Comparison of ENCODE assay signal across 16 mouse cellular contexts in the genomic region with DNA sequence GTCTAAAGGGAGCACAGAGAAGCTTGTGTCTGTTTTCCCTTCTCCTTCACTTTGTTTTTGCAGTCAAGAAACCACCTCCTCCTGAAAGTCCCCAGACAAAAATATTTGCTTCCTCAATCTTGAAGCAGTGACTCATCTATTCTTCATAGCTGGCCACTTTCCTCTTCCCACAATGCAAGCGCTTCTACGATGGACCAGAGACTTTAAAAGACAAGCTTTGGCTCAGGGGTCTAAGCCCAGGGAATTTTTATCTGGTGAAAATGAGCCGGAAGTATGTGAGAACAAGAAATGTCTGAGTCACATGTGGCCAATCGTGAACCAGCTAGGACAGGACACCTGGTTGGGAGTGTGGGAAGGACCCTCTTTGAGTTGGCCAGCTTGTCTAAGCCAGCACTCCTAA. TPM values are rescaled to one million over a fixed set of nuclear protein-coding genes. Genes with fewer than 3 reads are reported as not detected.
A peak's percentile ranks its signal among the peaks of the same experiment; 100 is the strongest.
DNase-seq lines count a peak whose midpoint lies in the region; ATAC-seq and TF ChIP-seq lines count a peak whose summit lies in the region.
"Had no signal": no experiment of that assay in that cellular context is flagged by ENCODE, and none has a peak within 500 bp of the region (broad histone marks: within the 10 kb centered on the region; RNA-seq: fewer than 3 reads in every experiment).

No protein-coding gene starts in this region.

- H3K27ac ChIP-seq in forebrain, embryonic 10.5 days = no peak overlapping the region
- H3K27ac ChIP-seq: hindbrain, embryonic 15.5 days; kidney, postnatal 0 days had no signal

- H3K27me3 ChIP-seq in Patski = no peaks in the 10 kb centered on the region
- no peaks in the 10 kb centered on the region for H3K27me3 ChIP-seq in forebrain, embryonic 10.5 days (ENCODE audit: poor library complexity, severe bottlenecking)
- H3K27me3 ChIP-seq: hindbrain, embryonic 15.5 days had no signal

- CTCF ChIA-PET in Patski (lab: Charles Lee) = interaction anchor here (0.8 to 2.1 kb wide), 3 partner anchors 10 to 13 kb away, joined by 3 to 7 read pairs (median 4); no protein-coding TSS in a partner anchor

- H3K9me3 ChIP-seq in forebrain, embryonic 10.5 days = no peaks in the 10 kb centered on the region
- H3K9me3 ChIP-seq: hindbrain, embryonic 15.5 days had no signal

- no peaks in the 10 kb centered on the region for H3K4me1 ChIP-seq in forebrain, embryonic 10.5 days
- H3K4me1 ChIP-seq: hindbrain, embryonic 15.5 days had no signal

- ATAC-seq in CD4-positive, CD25-positive, alpha-beta regulatory T cell, adult 4 months = peak; percentile 39
- peak; percentile 39 for ATAC-seq in Patski
- peak; percentile 85 for ATAC-seq in megakaryocyte, adult 5-6 weeks (ENCODE audit: poor library complexity, severe bottlenecking)

- no peak overlapping the region for H3K4me3 ChIP-seq in forebrain, embryonic 10.5 days
- H3K4me3 ChIP-seq: erythroblast, embryonic 14.5 days; hindbrain, embryonic 15.5 days had no signal

- DNase-seq in layer of hippocampus, adult 9-11 months = peak; percentile 14
- no peak for DNase-seq in layer of hippocampus, postnatal 25 days (ENCODE audit: extremely low spot score in 1 of 2, low spot score in 1 of 2)
- no peak for DNase-seq in Patski (ENCODE audit: low read depth, low spot score)
- DNase-seq in urinary bladder, adult 18-20 months (ENCODE audit: low spot score in 2 of 2) = no peak
- DNase-seq in forebrain, embryonic 10.5 days (ENCODE audit: extremely low spot score, low spot score) = no peak
- DNase-seq in embryo, embryonic 10 days (ENCODE audit: low spot score) = no peak
- DNase-seq: cerebellum, postnatal 25 days; lung, adult 2 months; midbrain, embryonic 14.5 days; right cerebral cortex, postnatal 14 days had no signal

- TF ChIP-seq CTCF in Patski (IDR thresholded peaks at IDR 0.05) = no peak

- POLR2A ChIA-PET in Patski (lab: Charles Lee) = no interaction called here

- 92% methylated on average over 4 of the region's 4 CpGs for WGBS in forebrain, embryonic 10.5 days

- in situ Hi-C loops in Patski (cut with MboI; ENCODE audit: low pct_unique_long_range_greater_than_20kb) = no loop called here

- H3K36me3 ChIP-seq in forebrain, embryonic 10.5 days (replicated peaks) = no peaks in the 10 kb centered on the region
- H3K36me3 ChIP-seq: hindbrain, embryonic 15.5 days had no signal

RNA-seq across cellular contexts. Expression of a gene that starts 21.5 kb away (rescaled TPM):
- total RNA-seq in layer of hippocampus, postnatal 25 days (2021) = 10 to 100 TPM; 16.1 to 20.2 TPM
- 100 to 1,000 TPM; 424 to 434 TPM for polyA plus RNA-seq in CD4-positive, CD25-positive, alpha-beta regulatory T cell, adult 4 months (2017; shearing (Covaris generic))
- 115 TPM for polyA plus RNA-seq in Patski (2021)
- total RNA-seq in megakaryocyte, adult 5-6 weeks (2015) = 314 and 331 TPM in 2 replicates
- 241 and 246 TPM in 2 replicates for total RNA-seq in megakaryocyte, adult 5-6 weeks (2017)
- polyA plus RNA-seq in forebrain, embryonic 10.5 days (2016; fragmentation: Nextera tagmentation; extraction: Ambion mirVana) = 27.7 and 30.0 TPM in 2 replicates

RNA-seq across cellular contexts. Expression of a gene that starts 51.5 kb away (rescaled TPM):
- not detected for total RNA-seq in layer of hippocampus, postnatal 25 days (2021)
- polyA plus RNA-seq in CD4-positive, CD25-positive, alpha-beta regulatory T cell, adult 4 months (2017; shearing (Covaris generic)) = not detected
- polyA plus RNA-seq in Patski (2021) = not detected
- total RNA-seq in megakaryocyte, adult 5-6 weeks (2015) = 0.07 and 0.87 TPM in 2 replicates
- 0.73 TPM in 1 of 2 replicates, not detected in the other for total RNA-seq in megakaryocyte, adult 5-6 weeks (2017)
- polyA plus RNA-seq in forebrain, embryonic 10.5 days (2016; fragmentation: Nextera tagmentation; extraction: Ambion mirVana) = not detected in 2 replicates
- total RNA-seq: gastrocnemius, adult 8-10 months had no signal
- polyA plus RNA-seq: erythroblast, embryonic 14.5 days; hindbrain, embryonic 15.5 days; kidney, postnatal 0 days; midbrain, embryonic 14.5 days had no signal
